Mouse (Mus musculus): Measurements from ENCODE around the gene Suds3.
A peak's percentile ranks its signal among the peaks of the same experiment; 100 is the strongest.

Suds3 gene

GRCm38 (mm10) chr5:117115836-117116366, at the start of gene Suds3:
Suds3 (minus strand) TSS chr5:117116113.
- peak; percentile 97 for DNase-seq (ENCODE audit: low spot score)

- DNase-seq (ENCODE audit: low spot score) = no peak
Observed at GRCm38 (mm10) chr5:117164923-117165322, 49.0 kb upstream of the Suds3 start.

- no peak for DNase-seq (ENCODE audit: low spot score)
Observed at GRCm38 (mm10) chr5:117164516-117164915, 48.6 kb upstream of the Suds3 start.

GRCm38 (mm10) chr5:117163790-117164189, 47.9 kb upstream of the Suds3 start:
- no peak for DNase-seq (ENCODE audit: low spot score)

GRCm38 (mm10) chr5:117160499-117160898, 44.6 kb upstream of the Suds3 start:
- DNase-seq (ENCODE audit: low spot score) = no peak

GRCm38 (mm10) chr5:117159805-117160291, 43.9 kb upstream of the Suds3 start:
- DNase-seq (ENCODE audit: low spot score) = no peak

GRCm38 (mm10) chr5:117159326-117159725, 43.4 kb upstream of the Suds3 start:
- DNase-seq (ENCODE audit: low spot score) = no peak

GRCm38 (mm10) chr5:117158335-117159018, 42.6 kb upstream of the Suds3 start:
- peak; percentile 14 for DNase-seq (ENCODE audit: low spot score)

- peak; percentile 15 for DNase-seq (ENCODE audit: low spot score)
Observed at GRCm38 (mm10) chr5:117153527-117154091, 37.7 kb upstream of the Suds3 start.

GRCm38 (mm10) chr5:117152944-117153343, 37.0 kb upstream of the Suds3 start:
- DNase-seq (ENCODE audit: low spot score) = no peak

GRCm38 (mm10) chr5:117150068-117150467, 34.2 kb upstream of the Suds3 start:
- DNase-seq (ENCODE audit: low spot score) = no peak

GRCm38 (mm10) chr5:117149054-117149942, 33.4 kb upstream of the Suds3 start:
- no peak for DNase-seq (ENCODE audit: low spot score)

GRCm38 (mm10) chr5:117147187-117148095, 31.5 kb upstream of the Suds3 start:
- DNase-seq (ENCODE audit: low spot score) = peak; percentile 68

GRCm38 (mm10) chr5:117146165-117146564, 30.3 kb upstream of the Suds3 start:
- no peak for DNase-seq (ENCODE audit: low spot score)

- DNase-seq (ENCODE audit: low spot score) = no peak
Observed at GRCm38 (mm10) chr5:117143721-117144135, 27.8 kb upstream of the Suds3 start.

- DNase-seq (ENCODE audit: low spot score) = no peak
Observed at GRCm38 (mm10) chr5:117140374-117140773, 24.5 kb upstream of the Suds3 start.

- no peak for DNase-seq (ENCODE audit: low spot score)
Observed at GRCm38 (mm10) chr5:117139822-117140221, 23.9 kb upstream of the Suds3 start.

- DNase-seq (ENCODE audit: low spot score) = no peak
Observed at GRCm38 (mm10) chr5:117138295-117138988, 22.5 kb upstream of the Suds3 start.

- DNase-seq (ENCODE audit: low spot score) = no peak
Observed at GRCm38 (mm10) chr5:117137594-117137993, 21.7 kb upstream of the Suds3 start.

- DNase-seq (ENCODE audit: low spot score) = no peak
Observed at GRCm38 (mm10) chr5:117137011-117137410, 21.1 kb upstream of the Suds3 start.

- no peak for DNase-seq (ENCODE audit: low spot score)
Observed at GRCm38 (mm10) chr5:117136570-117136969, 20.7 kb upstream of the Suds3 start.

Data from left cerebral cortex, adult 11 months (tissue).